Mouse (Mus musculus): ENCODE measurements around the gene Slain2.
"Not testable (repeated sequence)": the region's sequence is repeated elsewhere in the genome, so short reads cannot be mapped to it uniquely, and the experiment has no call there.

Slain2 gene

DNA sequence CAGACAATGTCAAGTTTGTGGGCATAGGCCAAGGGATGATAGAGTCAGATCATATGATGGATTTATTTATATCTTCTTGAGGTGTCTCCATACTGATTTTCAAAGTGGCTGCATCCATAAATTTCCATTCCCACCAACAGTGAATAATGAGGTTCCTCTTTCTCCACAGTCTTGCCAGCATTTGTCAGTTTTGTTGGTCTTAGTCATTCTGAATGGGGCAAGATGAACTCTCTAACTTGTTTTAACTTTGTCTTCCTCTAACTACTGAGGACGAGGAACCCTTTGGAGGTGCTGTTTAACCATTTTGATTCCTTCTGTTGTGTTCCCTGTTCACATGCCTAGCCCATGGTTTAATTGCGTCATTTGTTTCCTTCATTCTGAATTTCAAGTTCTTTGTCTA lies 36.1 kb downstream of the Slain2 start:
- DNase-seq (ENCODE audit: low spot score): no peak

DNA sequence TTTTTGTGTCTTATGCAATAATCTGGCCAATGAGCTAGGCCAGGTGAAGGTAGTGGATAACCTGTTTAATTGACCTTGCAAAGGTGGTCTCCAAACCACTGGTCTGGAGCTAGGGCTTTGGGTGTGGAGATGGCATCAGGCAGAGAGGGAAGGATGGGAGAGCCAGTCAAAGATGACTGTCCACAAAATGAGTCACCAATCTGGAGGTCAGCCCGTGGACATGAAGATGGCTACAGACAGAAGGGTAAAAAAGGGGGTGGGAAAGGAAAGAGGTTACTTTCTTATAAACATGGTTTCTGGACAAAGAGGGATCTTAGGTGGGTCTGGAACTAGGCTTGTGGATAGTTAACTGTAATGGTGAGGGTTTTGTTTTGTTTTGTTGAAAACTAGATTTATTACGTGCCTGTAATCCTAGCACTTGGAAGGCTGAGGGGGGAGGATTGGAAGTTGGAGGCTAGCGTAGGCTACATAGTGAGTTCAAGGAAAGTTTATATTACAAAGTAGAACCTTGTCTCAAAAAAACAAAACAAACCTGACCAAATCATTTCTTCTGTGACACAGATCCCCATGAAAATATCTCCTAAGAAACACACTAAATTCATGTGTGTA lies 40.0 kb downstream of the Slain2 start:
- DNase-seq (ENCODE audit: low spot score): no peak

DNA sequence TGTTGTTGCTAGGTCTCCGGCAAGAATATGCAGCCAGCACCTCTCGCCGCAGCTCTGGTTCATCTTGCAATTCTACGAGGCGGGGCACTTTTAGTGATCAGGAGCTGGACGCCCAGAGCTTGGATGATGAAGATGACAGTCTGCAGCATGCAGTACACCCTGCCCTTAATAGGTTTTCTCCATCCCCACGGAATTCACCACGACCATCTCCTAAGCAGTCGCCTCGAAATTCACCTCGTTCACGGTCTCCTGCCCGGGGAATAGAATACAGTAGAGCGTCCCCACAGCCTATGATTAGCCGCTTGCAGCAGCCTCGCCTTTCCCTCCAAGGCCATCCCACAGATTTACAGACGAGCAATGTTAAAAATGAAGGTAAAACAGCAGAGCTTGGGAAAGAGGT lies 43.2 kb downstream of the Slain2 start:
- DNase-seq (ENCODE audit: low spot score): no peak

DNA sequence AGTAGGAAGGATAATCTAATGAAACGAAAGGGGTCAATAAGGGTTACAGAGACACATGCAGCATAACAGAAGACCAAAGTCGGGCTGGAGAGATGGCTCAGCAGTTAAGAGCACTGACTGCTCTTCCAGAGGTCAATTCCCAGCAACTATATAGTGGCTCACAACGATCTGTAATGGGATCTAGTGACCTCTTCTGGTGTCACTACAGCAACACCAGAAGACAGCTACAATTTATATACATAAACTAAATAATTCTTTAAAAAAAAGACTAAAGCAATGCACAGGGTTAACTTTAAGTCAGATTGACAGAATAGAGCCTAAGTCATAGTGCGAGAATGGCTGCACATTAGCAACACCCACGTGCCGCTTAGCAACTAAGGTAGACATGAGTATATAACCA lies 46.0 kb downstream of the Slain2 start:
- DNase-seq (ENCODE audit: low spot score): no peak

DNA sequence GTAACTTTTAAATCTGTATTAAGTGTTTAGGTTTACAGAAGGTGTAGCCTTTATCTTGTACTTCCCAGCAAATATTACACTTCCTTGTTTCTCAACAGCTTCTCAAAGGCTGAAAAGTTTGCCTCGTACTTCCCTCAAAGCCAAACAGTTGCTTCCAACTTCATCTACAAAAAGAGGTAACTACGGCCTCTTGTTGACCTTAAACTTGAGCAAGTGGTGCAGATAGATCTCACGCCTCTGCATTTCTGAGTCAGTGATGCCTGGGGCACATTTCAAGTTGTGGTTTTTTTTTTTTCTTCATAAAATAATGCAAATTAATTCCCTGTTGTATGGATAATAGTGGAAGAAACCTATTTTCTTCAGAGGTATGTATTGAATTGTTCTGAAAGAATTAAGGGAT lies 51.6 kb downstream of the Slain2 start:
- DNase-seq (ENCODE audit: low spot score): no peak

DNA sequence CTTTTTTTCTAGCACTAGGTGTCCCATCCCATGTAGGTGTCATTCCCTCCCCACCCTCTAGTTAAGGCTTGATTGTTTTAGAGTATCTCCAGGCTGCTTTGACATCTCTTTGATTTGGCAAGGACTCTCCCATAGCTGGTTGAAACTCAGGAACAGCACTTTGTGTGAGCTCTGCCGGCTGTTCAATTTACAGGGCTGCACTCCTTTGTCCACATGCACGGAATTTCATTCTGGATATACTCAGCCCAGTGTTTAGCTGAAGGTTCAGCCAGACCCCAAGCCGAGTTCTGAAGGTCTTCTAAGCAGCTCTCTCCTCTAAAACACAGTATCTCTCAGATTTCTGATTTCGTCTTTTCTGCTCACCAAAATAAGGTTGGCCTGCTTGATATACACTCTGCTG lies 58.3 kb downstream of the Slain2 start:
- DNase-seq (ENCODE audit: low spot score): no peak

DNA sequence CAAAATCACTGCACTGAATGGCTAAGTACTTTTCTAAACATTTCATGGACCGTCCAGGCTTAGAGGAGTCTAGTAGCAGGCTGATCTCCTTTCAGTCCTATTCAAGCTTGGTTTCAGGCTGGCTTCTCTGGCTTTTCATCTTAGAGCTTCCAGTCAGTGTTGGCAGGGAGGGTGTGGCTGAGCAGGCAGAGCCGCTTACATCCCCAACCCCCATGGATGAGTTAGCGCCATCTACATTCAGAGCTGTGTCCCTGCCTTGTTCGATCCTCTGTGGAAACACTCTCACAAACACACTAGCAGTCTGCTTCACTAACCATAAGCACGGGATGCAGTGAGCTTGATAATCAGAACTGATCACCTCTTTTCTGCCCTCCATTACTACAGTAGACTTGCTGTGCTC lies 58.8 kb downstream of the Slain2 start:
- DNase-seq (ENCODE audit: low spot score): no peak

DNA sequence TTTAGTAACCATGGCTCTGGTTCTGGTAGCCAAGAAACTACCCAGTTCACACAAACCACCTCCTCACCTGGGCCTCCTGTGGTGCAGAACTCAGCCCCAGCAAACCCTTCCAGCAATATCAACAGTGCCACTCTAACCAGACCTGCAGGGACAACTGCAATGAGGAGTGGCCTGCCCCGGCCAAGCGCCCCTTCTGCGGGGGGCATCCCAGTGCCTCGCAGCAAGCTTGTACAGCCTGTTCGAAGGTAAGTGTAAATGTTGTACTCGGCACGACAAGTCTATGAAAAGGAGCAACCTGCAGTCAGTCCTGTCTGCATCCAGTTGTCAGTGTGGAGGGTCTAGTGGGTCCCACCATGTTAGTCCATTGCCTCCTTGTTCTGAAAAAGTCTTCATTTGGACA lies 60.5 kb downstream of the Slain2 start, which contains the start of gene Gm10135:
Gm10135 (minus strand) TSS at position 101 of the 400 bp plus-strand sequence.
- DNase-seq (ENCODE audit: low spot score): no peak

DNA sequence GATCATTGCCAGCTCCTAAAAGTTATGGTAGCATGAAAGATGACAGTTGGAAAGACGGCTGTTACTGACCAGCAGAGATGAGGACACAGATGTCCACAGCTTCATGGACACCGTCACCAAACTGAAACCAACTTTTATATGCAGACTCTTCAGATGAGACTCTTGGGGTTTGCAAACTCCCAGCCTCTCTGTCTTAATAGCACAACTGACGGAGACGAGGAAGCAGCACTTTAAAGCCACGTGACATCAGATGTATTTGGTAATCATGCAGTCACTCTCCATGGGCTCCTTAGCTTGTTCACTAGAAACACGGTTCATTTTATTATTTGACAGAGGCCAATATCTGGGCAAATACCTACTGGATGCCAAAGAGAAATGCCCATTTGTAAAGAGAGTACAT lies 61.9 kb downstream of the Slain2 start:
- no peak for DNase-seq (ENCODE audit: low spot score)

DNA sequence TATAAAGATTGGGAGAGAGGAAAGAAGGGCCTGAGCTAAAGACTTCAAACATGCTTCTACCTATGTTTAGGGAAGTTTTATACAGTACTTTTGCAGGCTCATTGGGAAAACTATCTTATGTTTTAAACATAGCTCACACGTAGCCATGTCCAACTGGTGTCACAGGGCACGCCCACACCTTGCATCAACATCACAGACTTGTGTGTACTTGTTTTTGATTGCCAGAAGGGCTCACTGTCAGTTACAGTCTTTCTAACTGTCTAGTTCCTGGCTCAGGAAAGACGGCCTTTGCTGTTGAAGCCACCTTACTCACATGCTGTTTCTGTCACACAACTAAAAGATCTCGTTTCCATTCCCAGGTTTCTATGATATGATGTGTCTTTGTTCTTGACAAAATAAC lies 62.4 kb downstream of the Slain2 start:
- DNase-seq (ENCODE audit: low spot score): no peak

DNA sequence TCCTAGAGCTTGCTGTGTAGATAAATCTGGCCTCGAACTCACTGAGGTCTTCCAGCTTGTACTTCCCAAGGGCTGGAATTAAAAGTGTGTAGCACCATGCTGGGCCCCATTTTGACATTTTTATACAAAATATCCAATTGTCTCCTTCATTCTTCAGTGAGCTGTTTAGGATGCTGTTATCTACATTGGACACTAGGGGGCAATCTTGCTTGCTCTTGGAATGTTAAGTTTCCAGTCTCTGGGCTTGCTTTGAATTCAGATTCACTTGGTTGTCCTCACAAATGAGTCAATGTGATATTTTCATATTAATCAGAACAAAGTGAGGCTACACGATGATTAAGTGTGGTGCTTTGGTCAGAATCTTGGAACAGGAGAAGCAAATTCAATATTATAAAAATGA lies 70.0 kb downstream of the Slain2 start:
- DNase-seq (ENCODE audit: low spot score): peak; percentile 74

DNA sequence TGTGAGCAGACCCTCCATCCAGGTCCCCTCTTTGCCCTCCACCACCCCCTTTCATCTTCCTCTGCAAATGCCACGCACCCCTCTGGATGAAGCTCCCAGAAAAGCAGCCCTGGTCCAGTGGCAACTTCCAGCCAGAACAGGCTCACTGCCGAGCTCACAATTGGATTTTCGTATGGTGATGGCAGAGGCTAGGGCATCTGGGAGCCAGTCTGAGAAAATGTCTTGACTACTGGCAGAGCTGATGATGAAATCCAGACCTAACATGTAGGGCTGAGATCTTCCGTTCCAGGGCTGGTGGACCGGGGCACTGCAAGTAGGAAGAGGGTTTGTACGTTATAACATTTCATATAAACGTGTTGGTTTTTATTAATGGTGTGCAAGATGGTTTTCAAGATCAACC lies 73.7 kb downstream of the Slain2 start:
- no peak for DNase-seq (ENCODE audit: low spot score)

DNA sequence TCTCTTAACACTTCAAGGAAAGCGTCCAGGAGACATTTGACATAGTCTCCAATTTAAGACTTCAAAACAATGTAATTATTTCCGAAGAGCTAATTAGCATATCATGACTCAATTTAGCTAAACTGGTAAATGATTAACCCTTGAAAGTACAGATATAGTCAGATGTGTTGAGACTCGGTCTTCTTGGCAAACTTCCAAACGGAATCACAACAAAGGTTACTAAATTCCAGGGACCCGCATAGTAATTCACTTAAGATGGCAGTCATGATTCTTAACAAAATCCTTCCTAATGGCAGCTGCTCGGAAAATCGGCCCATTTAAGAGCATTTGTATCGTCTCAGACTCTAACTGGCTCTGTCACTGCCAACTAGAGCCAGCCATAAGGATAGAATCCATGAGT lies 75.7 kb downstream of the Slain2 start:
- no peak for DNase-seq (ENCODE audit: low spot score)

DNA sequence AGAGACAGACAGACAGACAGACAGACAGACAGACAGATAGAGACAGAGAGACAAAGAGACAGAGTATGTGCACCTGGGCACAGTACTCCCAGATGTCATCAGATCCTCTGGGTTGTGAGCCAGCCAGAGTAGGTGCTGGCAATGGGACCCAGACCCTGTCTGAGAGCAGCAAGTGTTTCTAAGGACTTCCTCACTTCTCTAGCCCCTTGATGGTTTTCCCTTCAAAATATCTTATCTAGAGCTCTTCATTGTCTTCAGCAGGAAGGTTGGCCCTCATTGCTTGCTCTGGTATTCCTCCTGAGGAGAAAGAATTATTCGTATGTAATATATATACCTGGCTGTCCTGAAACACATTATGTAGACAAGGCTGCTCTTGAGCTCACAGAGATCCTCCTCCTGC lies 78.4 kb downstream of the Slain2 start:
- no peak for DNase-seq (ENCODE audit: low spot score)

DNA sequence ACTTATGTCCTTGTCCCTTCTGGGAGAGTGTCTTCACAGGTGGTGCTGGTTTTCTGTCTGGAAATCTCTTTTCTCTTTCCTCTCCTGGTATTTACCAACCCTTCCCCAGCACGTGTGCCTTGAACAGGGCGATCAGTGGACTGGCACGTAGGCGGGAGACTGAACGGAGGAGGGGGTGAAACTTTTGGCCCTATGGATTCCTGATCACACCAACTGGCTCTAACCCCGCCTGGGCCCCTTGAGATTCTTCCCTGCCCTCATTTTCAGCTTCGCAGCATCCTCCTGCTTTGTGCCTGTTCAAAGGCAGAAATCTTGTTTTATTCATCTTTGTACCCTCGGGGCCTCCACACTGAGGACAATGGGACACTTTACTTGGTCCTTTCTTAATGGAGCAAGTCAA lies 80.3 kb downstream of the Slain2 start:
- no peak for DNase-seq (ENCODE audit: low spot score)

DNA sequence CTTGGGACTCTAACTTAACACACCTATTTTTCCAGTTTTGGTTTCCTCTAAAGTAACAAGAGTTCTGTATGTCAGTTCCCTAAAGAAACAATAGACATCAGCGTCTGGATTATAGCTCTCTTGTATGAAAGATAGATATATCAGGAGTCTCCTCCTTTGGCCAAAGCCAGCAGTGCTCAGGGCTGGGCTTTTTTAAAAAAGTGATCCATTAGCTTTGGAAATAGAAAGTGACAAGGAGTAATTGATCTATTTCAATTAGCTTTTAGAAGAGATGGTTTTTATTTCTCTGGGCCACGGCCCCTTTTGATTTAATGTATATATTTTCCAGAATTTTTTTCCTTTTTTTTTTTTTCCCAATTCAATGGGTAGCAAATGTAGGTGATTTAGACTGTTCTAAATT lies 80.8 kb downstream of the Slain2 start:
- DNase-seq (ENCODE audit: low spot score): no peak

DNA sequence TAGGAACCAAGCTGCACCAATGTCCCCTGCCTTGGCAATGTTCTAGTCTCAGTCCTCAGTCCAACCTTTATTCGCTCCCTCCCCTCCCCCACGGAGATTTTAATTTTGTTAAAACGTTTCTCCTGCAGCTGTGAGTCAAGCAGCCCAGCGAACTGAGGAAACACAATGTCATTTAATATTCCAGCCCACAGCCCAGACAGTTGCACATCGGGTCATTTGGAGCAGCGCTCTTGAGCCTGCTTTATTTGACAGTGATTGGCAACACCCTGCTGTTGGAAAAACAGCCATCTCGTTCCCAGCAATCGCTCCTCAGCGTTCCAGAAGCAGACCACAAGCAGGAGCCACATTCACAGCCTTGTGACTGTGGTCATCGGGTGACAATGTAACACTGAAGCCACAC lies 81.3 kb downstream of the Slain2 start:
- no peak for DNase-seq (ENCODE audit: low spot score)

DNA sequence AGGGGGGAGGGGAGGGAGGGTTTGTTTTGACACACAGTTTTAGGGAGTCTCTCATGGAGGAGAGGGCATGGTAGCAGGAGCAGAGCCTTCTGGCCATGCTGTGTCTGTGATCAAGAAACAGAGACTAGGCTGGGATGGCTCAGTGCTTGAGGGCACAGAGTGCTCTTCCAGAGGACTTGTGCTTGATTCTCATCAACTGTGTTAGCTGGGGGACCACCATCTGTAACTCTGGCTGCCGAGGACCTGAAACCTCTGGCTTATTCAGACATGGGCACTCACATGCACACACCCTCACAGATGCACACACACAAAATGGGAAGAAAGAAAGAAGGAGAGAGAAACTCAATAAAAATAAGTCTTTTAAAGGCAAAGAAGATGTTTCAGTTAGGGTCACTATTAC lies 84.4 kb downstream of the Slain2 start:
- DNase-seq (ENCODE audit: low spot score): not testable (repeated sequence)

DNA sequence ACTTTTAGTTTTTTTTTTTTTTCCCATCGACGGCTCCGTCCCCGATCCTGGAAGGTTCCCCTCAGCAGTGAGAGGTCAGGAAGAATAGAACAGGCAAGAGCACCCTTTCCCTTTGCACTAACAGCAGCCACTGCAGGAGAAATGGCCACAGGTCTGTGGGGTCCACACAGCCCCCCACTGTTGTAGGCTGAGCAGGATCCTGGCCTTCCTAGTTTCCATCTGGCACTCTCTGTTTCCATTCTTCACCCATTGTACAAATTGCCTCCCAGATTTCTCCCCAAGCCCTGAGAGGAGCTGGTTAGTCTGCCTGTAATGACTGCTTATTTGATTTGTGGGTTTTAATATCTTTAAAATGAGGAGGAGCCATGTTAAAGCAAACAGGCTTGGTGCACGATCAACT lies 89.9 kb downstream of the Slain2 start:
- no peak for DNase-seq (ENCODE audit: low spot score)

DNA sequence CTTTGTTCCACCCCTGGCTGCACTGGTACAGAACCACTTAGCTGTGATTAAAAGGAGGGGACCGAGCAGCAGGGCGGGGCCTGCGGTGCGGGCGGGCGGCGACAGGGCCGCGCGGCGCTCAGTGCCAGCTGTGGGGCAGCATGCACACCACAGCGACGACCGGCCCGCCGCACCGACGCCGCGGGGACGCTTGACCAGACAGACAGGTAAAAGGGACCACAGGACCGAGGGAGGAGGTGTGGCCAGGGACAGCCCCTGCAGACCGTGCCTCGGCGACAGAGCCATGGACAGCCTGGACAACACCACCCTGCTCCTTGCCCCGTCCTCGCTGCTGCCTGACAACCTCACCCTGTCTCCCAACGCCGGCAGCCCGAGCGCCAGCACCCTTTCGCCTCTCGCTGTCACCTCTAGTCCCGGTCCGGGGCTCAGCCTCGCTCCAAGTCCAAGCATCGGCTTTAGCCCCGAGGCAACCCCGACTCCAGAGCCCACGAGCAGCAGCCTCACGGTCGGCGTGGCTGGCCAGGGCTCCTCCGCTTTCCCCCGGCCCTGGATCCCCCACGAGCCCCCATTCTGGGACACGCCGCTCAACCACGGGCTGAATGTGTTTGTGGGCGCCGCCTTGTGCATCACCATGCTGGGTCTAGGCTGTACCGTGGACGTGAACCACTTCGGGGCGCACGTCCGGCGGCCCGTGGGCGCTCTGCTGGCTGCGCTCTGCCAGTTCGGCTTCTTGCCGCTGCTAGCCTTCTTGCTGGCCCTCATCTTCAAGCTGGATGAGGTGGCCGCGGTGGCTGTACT lies 92.9 kb downstream of the Slain2 start, which contains the start of gene Slc10a4:
Slc10a4 (plus strand) TSS at position 100 of the 798 bp plus-strand sequence.
- no peak for DNase-seq (ENCODE audit: low spot score)

DNA sequence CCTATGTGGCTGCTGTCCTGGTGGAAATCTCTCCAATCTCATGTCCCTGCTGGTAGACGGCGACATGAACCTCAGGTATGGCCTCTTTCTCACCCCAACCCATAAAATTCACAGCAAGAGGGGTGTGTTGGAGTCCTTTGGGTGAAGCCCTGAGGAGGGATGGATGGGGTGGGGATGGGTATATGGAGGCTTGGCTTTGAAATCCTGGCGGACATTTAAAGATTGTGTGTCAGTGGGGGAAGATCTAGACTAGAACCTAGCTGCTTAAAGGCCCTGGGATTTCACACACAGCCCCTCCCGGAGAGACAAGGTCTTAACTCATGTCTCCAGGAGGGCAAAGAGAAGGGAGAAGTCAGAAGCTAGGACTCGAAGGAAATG lies 93.5 kb downstream of the Slain2 start:
- DNase-seq (ENCODE audit: low spot score): no peak

DNA sequence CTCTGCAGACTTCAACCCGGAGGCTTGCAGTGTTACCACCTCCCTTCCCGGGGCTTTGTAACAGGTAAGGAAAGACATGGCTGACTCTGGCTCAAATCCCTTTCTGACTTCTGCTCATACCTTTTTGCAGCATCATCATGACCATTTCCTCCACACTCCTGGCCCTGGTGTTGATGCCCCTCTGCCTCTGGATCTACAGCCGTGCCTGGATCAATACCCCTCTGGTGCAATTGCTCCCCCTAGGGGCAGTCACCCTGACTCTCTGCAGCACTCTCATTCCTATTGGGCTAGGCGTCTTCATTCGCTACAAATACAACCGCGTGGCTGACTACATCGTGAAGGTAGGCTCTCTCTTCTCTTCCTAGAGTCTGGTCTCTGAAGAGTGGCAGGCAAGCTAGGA lies 94.1 kb downstream of the Slain2 start:
- DNase-seq (ENCODE audit: low spot score): not testable (repeated sequence)

DNA sequence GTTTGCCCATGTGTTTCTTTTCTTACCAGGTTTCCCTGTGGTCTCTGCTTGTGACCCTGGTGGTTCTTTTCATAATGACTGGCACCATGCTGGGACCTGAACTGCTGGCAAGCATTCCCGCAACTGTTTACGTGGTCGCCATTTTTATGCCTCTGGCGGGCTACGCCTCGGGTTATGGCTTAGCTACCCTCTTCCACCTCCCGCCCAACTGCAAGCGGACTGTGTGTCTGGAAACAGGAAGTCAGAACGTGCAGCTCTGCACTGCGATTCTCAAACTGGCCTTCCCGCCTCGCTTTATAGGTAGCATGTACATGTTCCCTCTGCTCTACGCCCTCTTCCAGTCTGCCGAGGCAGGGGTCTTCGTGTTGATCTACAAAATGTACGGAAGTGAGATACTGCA lies 97.7 kb downstream of the Slain2 start:
- DNase-seq (ENCODE audit: low spot score): not testable (repeated sequence)

All from adipocyte (in vitro differentiated cells).